Mouse (Mus musculus) MEL (cell line): ENCODE measurements at regions not wholly inside any gene's neighbourhood (a gene's known extent, or its start where the extent isn't known, plus 50 kb on each side); places are given as distances from the start of the nearest gene placed in this dataset.
A peak's percentile ranks its signal among the peaks of the same experiment; 100 is the strongest.

Experiments
- DNase-seq: peaks from one replicate; pipeline ENCODE4 v3.0.0; 2011; ENCODE audit warnings: low read depth, low spot score
- H3K27ac ChIP-seq: 2 replicates; pipeline ENCODE4 v1.5.1; 2012; ENCODE audit warnings: low read depth, mild to moderate bottlenecking, control low read depth, low read length, moderate library complexity; ENCODE audit not compliant: control insufficient read depth
- H3K27me3 ChIP-seq, 2 experiments: fragments of 150-350 bp in 1 of 2; sonication (generic) in 1 of 2; 2 replicates each; pipeline ENCODE4 v1.6.1; 2012; ENCODE audit warnings: low read length in 2 of 2, mild to moderate bottlenecking in 2 of 2, improper control_type of control experiment in 1 of 2, moderate library complexity in 1 of 2; ENCODE audit not compliant: insufficient read depth in 2 of 2, control insufficient read depth in 1 of 2
- H3K36me3 ChIP-seq, 2 experiments: 2 replicates each; pipeline ENCODE4 v1.6.1; 2012 to 2014; ENCODE audit warnings: low read length in 2 of 2, improper control_type of control experiment in 1 of 2, inconsistent platforms in 1 of 2, mild to moderate bottlenecking in 1 of 2; ENCODE audit not compliant: insufficient read depth in 2 of 2, control insufficient read depth in 1 of 2
- H3K4me1 ChIP-seq, 2 experiments: fragments of 150-350 bp in 1 of 2; sonication (generic) in 1 of 2; 2 replicates each; pipeline ENCODE4 v1.6.1; 2012; ENCODE audit warnings: low read length in 2 of 2, improper control_type of control experiment in 1 of 2, mild to moderate bottlenecking in 1 of 2; ENCODE audit not compliant: insufficient read depth in 2 of 2, control insufficient read depth in 1 of 2
- H3K4me3 ChIP-seq, 2 experiments: fragments of 150-350 bp in 1 of 2; sonication (generic) in 1 of 2; 2 replicates each; pipeline ENCODE4 v1.5.1; 2012; ENCODE audit warnings: low read depth in 2 of 2, low read length in 2 of 2, mild to moderate bottlenecking in 2 of 2, moderate library complexity in 2 of 2, control low read depth in 1 of 2, improper control_type of control experiment in 1 of 2; ENCODE audit not compliant: control insufficient read depth in 1 of 2, insufficient read depth in 1 of 2
- H3K79me2 ChIP-seq: 2 replicates; pipeline ENCODE4 v1.6.1; 2012; ENCODE audit warnings: mild to moderate bottlenecking, low read length, moderate library complexity; ENCODE audit not compliant: control insufficient read depth, poor library complexity, insufficient read depth
- H3K9ac ChIP-seq: 2 replicates; pipeline ENCODE4 v1.6.1; 2012; ENCODE audit warnings: low read depth, mild to moderate bottlenecking, control low read depth, low read length, moderate library complexity; ENCODE audit not compliant: control insufficient read depth, poor library complexity, severe bottlenecking
- H3K9me3 ChIP-seq: fragments of 150-350 bp; sonication (generic); replicated peaks from 2 replicates; pipeline ENCODE4 v1.6.1; 2012; ENCODE audit warnings: mild to moderate bottlenecking, low read length, improper control_type of control experiment, moderate library complexity; ENCODE audit not compliant: insufficient read depth
- BHLHE40 ChIP-seq: IDR thresholded peaks from 2 replicates; pipeline ENCODE4 v1.6.1; 2012; ENCODE audit warnings: low read depth, mild to moderate bottlenecking, inconsistent platforms, low read length, improper control_type of control experiment, borderline replicate concordance
- CHD1 ChIP-seq: IDR thresholded peaks from 2 replicates; pipeline ENCODE4 v1.6.1; 2012; ENCODE audit warnings: low read depth, mild to moderate bottlenecking, inconsistent platforms, low read length, improper control_type of control experiment
- CHD2 ChIP-seq: IDR thresholded peaks from 2 replicates; pipeline ENCODE4 v1.6.1; 2011; ENCODE audit warnings: low read length, improper control_type of control experiment
- CTCF ChIP-seq, 3 experiments: IDR thresholded peaks in 2 of 3; conservative IDR thresholded peaks in 1 of 3; 2 replicates each; pipeline ENCODE4 v1.5.1; 2011 to 2012; ENCODE audit warnings: low read length in 3 of 3, low read depth in 2 of 3, mild to moderate bottlenecking in 2 of 3, improper control_type of control experiment in 1 of 3, inconsistent platforms in 1 of 3, mixed read lengths in 1 of 3, moderate library complexity in 1 of 3; ENCODE audit not compliant: control insufficient read depth in 1 of 3, insufficient read depth in 1 of 3, poor library complexity in 1 of 3, severe bottlenecking in 1 of 3
- E2F4 ChIP-seq: IDR thresholded peaks from 2 replicates; pipeline ENCODE4 v1.6.1; 2011; ENCODE audit warnings: low read depth, low read length, improper control_type of control experiment, borderline replicate concordance
- ELF1 ChIP-seq: IDR thresholded peaks from 2 replicates; pipeline ENCODE4 v1.6.1; 2014; ENCODE audit warnings: low read depth, mild to moderate bottlenecking, inconsistent platforms, low read length, improper control_type of control experiment, moderate library complexity
- EP300 ChIP-seq, 2 experiments: IDR thresholded peaks; 2 replicates each; pipeline ENCODE4 v1.6.1; 2011; ENCODE audit warnings: improper control_type of control experiment in 2 of 2, low read length in 2 of 2, low read depth in 1 of 2, mild to moderate bottlenecking in 1 of 2
- ETS1 ChIP-seq: IDR thresholded peaks from 2 replicates; pipeline ENCODE4 v1.6.1; 2012; ENCODE audit warnings: low read depth, mild to moderate bottlenecking, inconsistent platforms, low read length, improper control_type of control experiment, moderate library complexity
- GABPA ChIP-seq: IDR thresholded peaks from 2 replicates; pipeline ENCODE4 v1.6.1; 2012; ENCODE audit warnings: low read depth, mild to moderate bottlenecking, inconsistent platforms, low read length, improper control_type of control experiment, moderate library complexity
- GATA1 ChIP-seq: IDR thresholded peaks from 2 replicates; pipeline ENCODE4 v1.6.1; 2011; ENCODE audit warnings: low read depth, low read length, improper control_type of control experiment
- HCFC1 ChIP-seq: IDR thresholded peaks from 2 replicates; pipeline ENCODE4 v1.6.1; 2012; ENCODE audit warnings: low read depth, mild to moderate bottlenecking, inconsistent platforms, low read length, improper control_type of control experiment, moderate library complexity
- JUND ChIP-seq: IDR thresholded peaks from 2 replicates; pipeline ENCODE4 v1.6.1; 2011; ENCODE audit warnings: low read depth, mild to moderate bottlenecking, improper control_type of control experiment, low read length
- KAT2A ChIP-seq: conservative IDR thresholded peaks from 2 replicates; pipeline ENCODE4 v1.6.1; 2012; ENCODE audit warnings: low read depth, low read length, improper control_type of control experiment, inconsistent platforms
- MAFK ChIP-seq: IDR thresholded peaks from 2 replicates; pipeline ENCODE4 v1.6.1; 2011; ENCODE audit warnings: low read depth, mild to moderate bottlenecking, low read length, improper control_type of control experiment, borderline replicate concordance
- MAX ChIP-seq: IDR thresholded peaks from 2 replicates; pipeline ENCODE4 v1.6.1; 2011; ENCODE audit warnings: low read length, improper control_type of control experiment
- MAZ ChIP-seq: IDR thresholded peaks from 2 replicates; pipeline ENCODE4 v1.6.1; 2012; ENCODE audit warnings: low read depth, mild to moderate bottlenecking, inconsistent platforms, low read length, improper control_type of control experiment
- MEF2A ChIP-seq: IDR thresholded peaks from 2 replicates; pipeline ENCODE4 v1.6.1; 2014; ENCODE audit warnings: low read depth, mild to moderate bottlenecking, inconsistent platforms, low read length, improper control_type of control experiment; ENCODE audit not compliant: poor library complexity, insufficient replicate concordance, severe bottlenecking; ENCODE audit errors: extremely low read depth
- MXI1 ChIP-seq: IDR thresholded peaks from 2 replicates; pipeline ENCODE4 v1.6.1; 2011; ENCODE audit warnings: mild to moderate bottlenecking, low read depth, low read length, improper control_type of control experiment
- MYB ChIP-seq: IDR thresholded peaks from 2 replicates; pipeline ENCODE4 v1.6.1; 2011; ENCODE audit warnings: mild to moderate bottlenecking, low read depth, low read length, improper control_type of control experiment
- MYC ChIP-seq: IDR thresholded peaks from 2 replicates; pipeline ENCODE4 v1.6.1; 2011; ENCODE audit warnings: low read depth, mild to moderate bottlenecking, low read length, improper control_type of control experiment, moderate library complexity
- NELFE ChIP-seq: IDR thresholded peaks from 2 replicates; pipeline ENCODE4 v1.6.1; 2011; ENCODE audit warnings: low read depth, low read length, improper control_type of control experiment
- NRF1 ChIP-seq: IDR thresholded peaks from 2 replicates; pipeline ENCODE4 v1.6.1; 2014; ENCODE audit warnings: low read depth, mild to moderate bottlenecking, inconsistent platforms, low read length, improper control_type of control experiment, moderate library complexity; ENCODE audit not compliant: poor library complexity, insufficient read depth, severe bottlenecking
- POLR2A ChIP-seq, 2 experiments: IDR thresholded peaks; 2 replicates each; pipeline ENCODE4 v1.6.1; 2011 to 2012; ENCODE audit warnings: low read length in 2 of 2, mild to moderate bottlenecking in 2 of 2, control low read depth in 1 of 2, improper control_type of control experiment in 1 of 2, low read depth in 1 of 2, moderate library complexity in 1 of 2; ENCODE audit not compliant: control insufficient read depth in 1 of 2, insufficient read depth in 1 of 2, poor library complexity in 1 of 2
- POLR2AphosphoS2 ChIP-seq: IDR thresholded peaks from 2 replicates; pipeline ENCODE4 v1.6.1; 2011; ENCODE audit warnings: low read length, improper control_type of control experiment
- POLR2AphosphoS5 ChIP-seq: IDR thresholded peaks from 2 replicates; pipeline ENCODE4 v1.6.1; 2012; ENCODE audit warnings: low read depth, borderline replicate concordance, mild to moderate bottlenecking, inconsistent platforms, low read length, moderate library complexity, mixed read lengths
- RAD21 ChIP-seq: IDR thresholded peaks from 2 replicates; pipeline ENCODE4 v1.6.1; 2011; ENCODE audit warnings: mild to moderate bottlenecking, low read depth, low read length, improper control_type of control experiment
- RCOR1 ChIP-seq: IDR thresholded peaks from 2 replicates; pipeline ENCODE4 v1.6.1; 2012; ENCODE audit warnings: low read depth, mild to moderate bottlenecking, inconsistent platforms, low read length, improper control_type of control experiment
- SIN3A ChIP-seq: IDR thresholded peaks from 2 replicates; pipeline ENCODE4 v1.6.1; 2012; ENCODE audit warnings: low read length, improper control_type of control experiment, inconsistent platforms
- SMC3 ChIP-seq: IDR thresholded peaks from 2 replicates; pipeline ENCODE4 v1.6.1; 2011; ENCODE audit warnings: low read depth, low read length, improper control_type of control experiment
- TAL1 ChIP-seq: IDR thresholded peaks from 2 replicates; pipeline ENCODE4 v1.6.1; 2012; ENCODE audit warnings: mild to moderate bottlenecking, inconsistent platforms, low read length, moderate library complexity, mixed read lengths
- TBP ChIP-seq: IDR thresholded peaks from 2 replicates; pipeline ENCODE4 v1.8.0; 2011; ENCODE audit warnings: low read depth, low read length, improper control_type of control experiment
- TCF12 ChIP-seq: IDR thresholded peaks from 2 replicates; pipeline ENCODE4 v1.6.1; 2014; ENCODE audit warnings: low read depth, mild to moderate bottlenecking, inconsistent platforms, low read length, improper control_type of control experiment, moderate library complexity
- UBTF ChIP-seq: IDR thresholded peaks from 2 replicates; pipeline ENCODE4 v1.6.1; 2012; ENCODE audit warnings: low read depth, mild to moderate bottlenecking, inconsistent platforms, low read length, improper control_type of control experiment, moderate library complexity, borderline replicate concordance; ENCODE audit not compliant: insufficient read depth
- USF1 ChIP-seq: IDR thresholded peaks from 2 replicates; pipeline ENCODE4 v1.6.1; 2014; ENCODE audit warnings: low read depth, mild to moderate bottlenecking, inconsistent platforms, low read length, improper control_type of control experiment, moderate library complexity
- USF2 ChIP-seq, 2 experiments: IDR thresholded peaks; 2 replicates each; pipeline ENCODE4 v1.6.1; 2011 to 2012; ENCODE audit warnings: improper control_type of control experiment in 2 of 2, low read length in 2 of 2, borderline replicate concordance in 1 of 2, inconsistent platforms in 1 of 2, low read depth in 1 of 2, mild to moderate bottlenecking in 1 of 2; ENCODE audit not compliant: insufficient read depth in 1 of 2
- ZC3H11A ChIP-seq: IDR thresholded peaks from 2 replicates; pipeline ENCODE4 v1.6.1; 2012; ENCODE audit warnings: low read depth, mild to moderate bottlenecking, inconsistent platforms, low read length, improper control_type of control experiment
- ZKSCAN1 ChIP-seq: IDR thresholded peaks from 2 replicates; pipeline ENCODE4 v1.6.1; 2012; ENCODE audit warnings: low read depth, mild to moderate bottlenecking, inconsistent platforms, low read length, improper control_type of control experiment, moderate library complexity
- ZNF384 ChIP-seq: IDR thresholded peaks from 2 replicates; pipeline ENCODE4 v1.6.1; 2012; ENCODE audit warnings: low read depth, mild to moderate bottlenecking, inconsistent platforms, low read length, improper control_type of control experiment

GRCm38 (mm10) chr5:149852516-149852915 lies 166.0 kb upstream of the Rxfp2 start:
- peak overlapping the region; percentile 15 for H3K9ac ChIP-seq
- H3K79me2 ChIP-seq: no peaks in the 10 kb centered on the region
- peaks cover 0 to 12% of the 10 kb centered on the region in 2 experiments; a peak in 2 of 4 replicates for H3K36me3 ChIP-seq
- peak overlapping the region; percentile 32; the same call in 1 of the 2 replicates for H3K27ac ChIP-seq
- H3K4me3 ChIP-seq: peak overlapping the region; percentile 34 to 37
- no peaks in the 10 kb centered on the region; a peak in 1 of 4 replicates for H3K27me3 ChIP-seq
- H3K9me3 ChIP-seq: no peaks in the 10 kb centered on the region
- H3K4me1 ChIP-seq: peaks cover 10 to 29% of the 10 kb centered on the region in 2 experiments
- peak; percentile 95 for DNase-seq
- TF ChIP-seq CTCF (IDR thresholded peaks at IDR 0.05 in 2 of 3, conservative IDR thresholded peaks at IDR 0.05 in 1 of 3; ENCODE audit: control insufficient read depth in 1 of 3, insufficient read depth in 1 of 3, low read depth in 2 of 3, low read length in 3 of 3, poor library complexity in 1 of 3, severe bottlenecking in 1 of 3) (no peak), ZKSCAN1 (no peak), MAFK (peak; percentile 58; the same call in 1 of the 2 replicates), CHD2 (peak; percentile 50), JUND (peak; percentile 65; the same call in 1 of the 2 replicates), TAL1 (peak; percentile 34; the same call in 1 of the 2 replicates), EP300 (IDR thresholded peaks at IDR 0.05; ENCODE audit: low read depth in 1 of 2, low read length in 2 of 2) (peak; percentile 89 to 98), GABPA (no peak), USF2 (IDR thresholded peaks at IDR 0.05; ENCODE audit: borderline replicate concordance in 1 of 2, insufficient read depth in 1 of 2, low read depth in 1 of 2, low read length in 2 of 2) (no peak), ELF1 (no peak), RCOR1 (peak; percentile 98), USF1 (no peak), TCF12 (peak; percentile 81), MYC (peak; percentile 92), E2F4 (no peak), UBTF (no peak), ETS1 (peak; percentile 86), POLR2A (IDR thresholded peaks at IDR 0.05; ENCODE audit: control insufficient read depth in 1 of 2, insufficient read depth in 1 of 2, low read depth in 1 of 2, low read length in 2 of 2, poor library complexity in 1 of 2) (no peak), SIN3A (peak; percentile 81), MAZ (peak; percentile 96), NELFE (no peak), POLR2AphosphoS5 (no peak), TBP (no peak), MXI1 (peak; percentile 90), CHD1 (no peak), SMC3 (no peak; the same call in 1 of the 2 replicates), MEF2A (no peak), KAT2A (no peak; the same call in 1 of the 2 replicates), ZC3H11A (no peak), MYB (no peak; the same call in 1 of the 2 replicates), POLR2AphosphoS2 (no peak), RAD21 (no peak), ZNF384 (no peak), BHLHE40 (peak; percentile 72; the same call in 1 of the 2 replicates), HCFC1 (peak; percentile 63), MAX (peak; percentile 90), NRF1 (peak; percentile 66), GATA1 (peak; percentile 99)
